Mouse (Mus musculus) limb, embryonic 15.5 days (tissue): ENCODE results near the gene Izumo4. TPM values are rescaled to one million over a fixed set of nuclear protein-coding genes. Genes with fewer than 3 reads are reported as not detected.

Experiments used
- ATAC-seq: fragments of 200-750 bp; cut with Nextera tagmentation; 2 replicates; pipeline ENCODE4 v1.8.0; 2017; ENCODE audit warnings: low read depth, moderate TSS enrichment; ENCODE audit not compliant: insufficient number of reproducible peaks, low FRiP score, low TSS enrichment
- H3K27ac ChIP-seq: fragments of 300-500 bp; sonication (generic); 2 replicates; pipeline ENCODE4 v1.5.1; 2015; ENCODE audit warnings: moderate library complexity, mild to moderate bottlenecking, inconsistent platforms
- H3K27me3 ChIP-seq: fragments of 300-500 bp; sonication (generic); 2 replicates; pipeline ENCODE4 v1.6.1; 2015; ENCODE audit warnings: inconsistent platforms
- H3K36me3 ChIP-seq: fragments of 300-500 bp; sonication (generic); 2 replicates; pipeline ENCODE4 v1.6.1; 2015; ENCODE audit warnings: inconsistent platforms
- H3K4me1 ChIP-seq: fragments of 300-500 bp; sonication (generic); 2 replicates; pipeline ENCODE4 v1.6.1; 2015; ENCODE audit warnings: inconsistent platforms
- H3K4me2 ChIP-seq: fragments of 300-500 bp; sonication (generic); 2 replicates; pipeline ENCODE4 v1.6.1; 2015; ENCODE audit warnings: mild to moderate bottlenecking, inconsistent platforms
- H3K4me3 ChIP-seq: fragments of 300-500 bp; sonication (generic); 2 replicates; pipeline ENCODE4 v1.5.1; 2015; ENCODE audit warnings: mild to moderate bottlenecking, inconsistent platforms
- H3K9ac ChIP-seq: fragments of 300-500 bp; sonication (generic); 2 replicates; pipeline ENCODE4 v1.6.1; 2015; ENCODE audit warnings: inconsistent platforms
- H3K9me3 ChIP-seq: fragments of 300-500 bp; sonication (generic); 2 replicates; pipeline ENCODE4 v1.6.1; 2016; ENCODE audit warnings: inconsistent platforms
- WGBS: fragments of 180-500 bp; shearing (Covaris S2); methylation state at CpG from one replicate; pipeline ENCODE4 v1.1.7; 2015; 5-methylcytosine and 5-hydroxymethylcytosine counted together
- polyA plus RNA-seq: library from polyadenylated mRNA; unstranded; fragments of >200 nt; fragmentation: Nextera tagmentation; extraction: Ambion mirVana; gene quantifications from 2 replicates; pipeline ENCODE4 v1.2.1, GENCODE M21; 2015

Izumo4 gene
- polyA plus RNA-seq, 1 experiment from 2014 or later: 31.0 TPM

DNA sequence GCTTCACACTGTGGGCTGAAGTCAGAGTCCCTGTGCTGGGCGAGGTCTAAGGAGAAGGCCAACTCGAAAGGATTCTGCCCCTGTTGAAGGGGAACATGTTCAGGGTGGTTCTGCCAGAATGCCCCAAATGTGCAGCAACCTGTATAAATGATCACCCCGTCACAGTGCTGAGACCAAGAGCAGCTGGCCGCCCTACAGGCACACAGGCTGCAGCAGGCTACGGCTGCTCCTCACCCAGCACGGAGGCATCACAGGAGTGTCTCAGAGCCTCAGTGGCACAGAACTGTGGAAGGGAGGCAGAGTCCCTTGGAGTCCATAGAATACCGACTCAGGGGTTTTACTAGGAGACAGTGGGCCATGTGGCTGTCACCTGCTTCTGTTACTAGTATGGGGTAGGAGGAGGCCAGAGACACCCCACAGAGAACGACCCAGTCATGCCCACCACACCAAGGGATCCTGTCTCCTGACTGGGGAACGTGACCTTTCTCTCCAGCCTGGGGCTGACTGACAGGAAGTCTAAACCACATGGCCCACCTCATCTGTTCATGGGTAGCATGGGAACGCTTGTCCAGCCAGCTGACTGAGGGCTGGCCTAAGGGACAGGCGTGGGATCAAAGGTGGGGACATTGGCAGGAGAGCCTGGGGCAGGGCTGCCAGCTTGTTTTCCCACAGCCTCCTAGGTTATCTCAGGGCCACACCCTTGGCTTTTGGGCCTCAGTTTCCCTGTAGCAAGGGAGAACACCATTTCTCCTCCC lies 29.9 kb upstream of the Izumo4 start:
- H3K9me3 ChIP-seq: no peaks in the 10 kb centered on the region
- no peaks in the 10 kb centered on the region for H3K27me3 ChIP-seq
- peaks cover 75% of the 10 kb centered on the region for H3K4me1 ChIP-seq
- 63% methylated on average over 11 of the region's 11 CpGs for WGBS
- no peak overlapping the region for H3K4me3 ChIP-seq
- no peak overlapping the region for H3K4me2 ChIP-seq
- no peak overlapping the region for H3K27ac ChIP-seq
- H3K36me3 ChIP-seq: peaks cover 56% of the 10 kb centered on the region
- H3K9ac ChIP-seq: no peak overlapping the region
- ATAC-seq: no peak

DNA sequence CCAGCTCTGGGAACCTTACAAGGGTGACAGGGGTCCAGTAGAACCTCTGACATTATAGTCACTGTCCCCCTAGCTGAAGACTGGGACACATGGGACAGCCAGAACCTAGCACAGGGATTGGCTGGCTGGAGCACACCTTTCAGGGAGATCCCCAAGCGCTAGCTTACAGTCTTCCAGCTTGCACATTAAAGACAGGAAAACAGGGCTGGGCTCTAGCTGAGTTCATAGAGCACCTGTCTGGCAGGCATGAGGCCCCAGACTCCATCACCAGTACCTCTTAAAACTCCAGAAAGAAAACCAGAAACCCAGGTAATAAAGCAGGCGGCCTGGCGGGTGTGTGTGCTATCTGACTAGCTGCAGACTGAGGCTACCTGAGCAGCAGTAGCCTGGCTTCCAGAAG lies 28.3 kb upstream of the Izumo4 start:
- peak overlapping the region; percentile 58 for H3K4me2 ChIP-seq
- peak overlapping the region; percentile 62 for H3K27ac ChIP-seq
- H3K4me3 ChIP-seq: peak overlapping the region; percentile 95
- H3K9me3 ChIP-seq: no peaks in the 10 kb centered on the region
- WGBS: 45% methylated on average over 3 of the region's 3 CpGs
- no peaks in the 10 kb centered on the region for H3K27me3 ChIP-seq
- H3K36me3 ChIP-seq: peaks cover 40% of the 10 kb centered on the region
- H3K4me1 ChIP-seq: peaks cover 82% of the 10 kb centered on the region
- H3K9ac ChIP-seq: peak overlapping the region; percentile 23; the same call in 1 of the 2 replicates
- ATAC-seq: no peak

DNA sequence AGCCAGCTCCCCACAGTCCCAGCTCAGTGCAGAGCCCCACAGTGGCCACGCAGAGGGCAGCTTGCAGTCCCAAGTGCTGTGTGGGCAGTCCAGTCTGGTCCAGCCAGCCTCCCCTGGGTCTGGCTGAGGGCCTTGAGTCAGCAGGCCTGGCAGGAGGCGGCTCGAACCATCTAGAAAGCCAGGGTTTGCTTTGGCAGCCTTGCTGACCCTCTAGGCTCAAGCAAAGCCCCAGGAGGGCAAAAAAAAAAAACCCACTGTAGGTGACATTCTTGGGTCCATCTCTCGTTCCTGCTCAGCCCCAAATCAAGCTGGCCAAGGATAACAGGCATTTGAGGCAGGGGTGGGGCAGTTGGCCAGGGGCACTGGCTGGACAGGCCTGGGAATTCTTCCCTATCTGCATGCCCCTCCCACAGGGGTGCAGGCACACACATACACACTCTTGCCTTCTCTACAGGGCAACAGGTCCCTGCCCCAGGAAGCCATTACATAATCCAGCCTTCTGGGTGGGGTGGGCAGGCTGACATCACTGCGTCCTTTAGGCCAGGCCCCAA lies 27.7 kb upstream of the Izumo4 start:
- Histone ChIP-seq H3K4me3 (peak overlapping the region; percentile 95), H3K4me2 (peak overlapping the region; percentile 58), H3K27ac (peak overlapping the region; percentile 62), H3K4me1 (peaks cover 82% of the 10 kb centered on the region), H3K9me3 (no peaks in the 10 kb centered on the region), H3K36me3 (peaks cover 35% of the 10 kb centered on the region), H3K27me3 (no peaks in the 10 kb centered on the region), H3K9ac (peak overlapping the region; percentile 98; the same call in 1 of the 2 replicates)
- 52% methylated on average over 5 of the region's 5 CpGs for WGBS
- no peak for ATAC-seq

DNA sequence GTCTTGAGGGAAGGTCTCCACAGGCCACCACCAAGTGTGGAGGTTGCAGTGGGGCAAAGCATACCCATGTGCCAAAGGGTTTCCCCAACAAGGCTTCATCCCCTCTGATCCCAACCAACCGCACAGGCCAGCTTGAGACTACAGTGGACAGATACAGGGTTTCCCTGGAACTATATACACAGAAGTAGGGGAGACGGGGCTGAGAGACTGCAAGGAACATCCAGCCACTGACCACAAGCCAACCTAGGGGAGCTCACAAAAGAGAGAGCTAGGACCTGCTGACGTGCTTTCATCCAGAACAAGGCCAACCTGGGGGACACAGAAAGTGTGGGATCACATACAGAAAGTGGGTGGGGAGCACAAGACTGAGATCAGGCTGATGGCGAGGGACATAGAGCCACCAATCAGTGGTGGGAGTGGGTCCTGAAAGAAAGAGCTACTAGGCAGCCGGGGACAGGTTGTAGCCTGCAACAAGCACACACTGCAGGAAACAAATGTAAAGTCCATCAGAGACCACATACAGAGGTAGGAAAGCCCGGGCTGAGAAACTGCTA lies 27.1 kb upstream of the Izumo4 start:
- Histone ChIP-seq H3K9ac (peak overlapping the region; percentile 98), H3K4me2 (peak overlapping the region; percentile 58), H3K27ac (peak overlapping the region; percentile 89), H3K9me3 (no peaks in the 10 kb centered on the region), H3K4me1 (peaks cover 83% of the 10 kb centered on the region), H3K36me3 (peaks cover 28% of the 10 kb centered on the region), H3K4me3 (peak overlapping the region; percentile 95), H3K27me3 (no peaks in the 10 kb centered on the region)
- ATAC-seq: no peak
- 10% methylated on average over 6 of the region's 6 CpGs for WGBS

DNA sequence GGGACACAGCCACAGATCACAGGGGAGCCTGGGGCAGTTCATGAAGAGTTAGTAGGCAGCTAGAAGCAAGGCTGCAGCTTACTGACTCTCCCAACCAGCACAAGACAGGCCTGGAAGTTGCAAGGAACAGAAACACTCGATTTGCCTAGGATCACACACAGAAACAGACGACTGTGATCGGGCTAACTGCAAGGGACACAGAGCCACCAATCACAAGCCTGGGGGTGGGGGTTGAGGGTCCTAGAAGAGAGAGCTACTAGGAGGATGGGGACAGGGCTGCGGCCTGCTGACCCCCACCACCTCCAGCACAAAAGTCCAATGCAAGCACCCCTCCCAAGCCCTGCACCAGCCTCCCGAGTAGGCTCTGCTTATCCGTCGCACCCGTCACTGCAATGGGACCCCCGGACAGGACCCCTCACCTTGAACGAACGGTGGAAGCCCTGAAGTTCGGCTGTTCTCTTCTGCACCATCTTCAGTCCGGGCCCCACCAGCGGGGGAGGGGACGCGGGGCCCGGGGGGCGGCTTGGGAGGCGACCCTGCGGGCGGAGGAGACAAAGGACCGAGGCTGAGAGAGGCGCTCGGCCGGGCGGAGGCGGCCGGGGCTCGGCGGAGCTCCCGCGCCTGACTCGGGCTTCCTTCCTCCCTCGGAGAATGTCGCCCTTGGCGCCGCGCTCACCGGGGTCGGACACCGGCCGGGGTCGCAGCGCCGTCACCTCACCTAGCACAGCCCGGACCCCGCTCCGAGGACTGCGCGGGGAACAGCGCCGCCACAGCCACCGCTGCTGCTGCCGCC lies 26.4 kb upstream of the Izumo4 start:
- Histone ChIP-seq H3K27ac (peak overlapping the region; percentile 89), H3K27me3 (no peaks in the 10 kb centered on the region), H3K9me3 (no peaks in the 10 kb centered on the region), H3K4me1 (peaks cover 78% of the 10 kb centered on the region), H3K36me3 (peaks cover 21% of the 10 kb centered on the region), H3K4me2 (peak overlapping the region; percentile 58), H3K4me3 (peak overlapping the region; percentile 95), H3K9ac (peak overlapping the region; percentile 98)
- no peak for ATAC-seq
- under 1% methylated on average over 34 of the region's 54 CpGs for WGBS

DNA sequence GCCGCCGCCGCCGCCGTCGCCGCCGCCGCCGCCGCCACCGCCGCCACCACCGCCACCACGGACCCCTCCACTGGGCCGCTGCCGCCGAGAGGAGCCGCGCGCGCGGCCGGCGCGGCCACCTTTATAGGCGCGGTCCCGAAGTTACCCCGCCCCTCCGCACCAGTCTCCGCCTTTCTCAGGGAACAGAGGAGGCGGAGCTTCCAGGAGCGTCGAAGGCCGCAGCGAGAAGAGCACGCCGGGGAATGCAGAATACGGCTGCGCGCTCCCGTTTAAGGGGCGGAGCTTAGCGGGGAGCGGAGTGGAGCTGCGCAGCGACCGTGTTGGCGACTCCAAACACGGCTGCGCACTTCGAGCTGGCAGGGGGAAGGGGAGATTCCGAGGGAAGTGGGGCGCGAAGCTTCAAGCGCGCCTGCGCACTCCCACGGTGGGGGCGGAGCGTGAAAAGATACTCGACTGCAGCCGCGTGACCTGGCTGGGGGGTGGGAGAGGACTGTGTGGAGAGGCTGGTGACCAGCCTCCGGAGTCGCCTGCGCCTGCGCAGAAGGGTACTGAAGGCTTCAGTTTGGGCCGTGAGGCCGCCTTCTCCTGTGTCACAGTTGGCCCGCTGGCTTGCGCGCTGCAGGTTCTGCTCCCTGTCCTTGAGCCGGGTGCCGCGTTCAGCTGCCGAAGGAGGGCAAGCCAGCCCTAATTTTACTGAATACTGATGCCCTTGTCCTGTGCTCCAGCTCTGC lies 25.6 kb upstream of the Izumo4 start:
- H3K4me1 ChIP-seq: peaks cover 72% of the 10 kb centered on the region
- peak overlapping the region; percentile 58 for H3K4me2 ChIP-seq
- peak overlapping the region; percentile 95 for H3K4me3 ChIP-seq
- H3K9ac ChIP-seq: peak overlapping the region; percentile 98
- under 1% methylated on average over 72 of the region's 78 CpGs for WGBS
- H3K36me3 ChIP-seq: peaks cover 13% of the 10 kb centered on the region
- H3K27ac ChIP-seq: peak overlapping the region; percentile 98
- ATAC-seq: peak; percentile 94
- H3K9me3 ChIP-seq: no peaks in the 10 kb centered on the region
- H3K27me3 ChIP-seq: no peaks in the 10 kb centered on the region

DNA sequence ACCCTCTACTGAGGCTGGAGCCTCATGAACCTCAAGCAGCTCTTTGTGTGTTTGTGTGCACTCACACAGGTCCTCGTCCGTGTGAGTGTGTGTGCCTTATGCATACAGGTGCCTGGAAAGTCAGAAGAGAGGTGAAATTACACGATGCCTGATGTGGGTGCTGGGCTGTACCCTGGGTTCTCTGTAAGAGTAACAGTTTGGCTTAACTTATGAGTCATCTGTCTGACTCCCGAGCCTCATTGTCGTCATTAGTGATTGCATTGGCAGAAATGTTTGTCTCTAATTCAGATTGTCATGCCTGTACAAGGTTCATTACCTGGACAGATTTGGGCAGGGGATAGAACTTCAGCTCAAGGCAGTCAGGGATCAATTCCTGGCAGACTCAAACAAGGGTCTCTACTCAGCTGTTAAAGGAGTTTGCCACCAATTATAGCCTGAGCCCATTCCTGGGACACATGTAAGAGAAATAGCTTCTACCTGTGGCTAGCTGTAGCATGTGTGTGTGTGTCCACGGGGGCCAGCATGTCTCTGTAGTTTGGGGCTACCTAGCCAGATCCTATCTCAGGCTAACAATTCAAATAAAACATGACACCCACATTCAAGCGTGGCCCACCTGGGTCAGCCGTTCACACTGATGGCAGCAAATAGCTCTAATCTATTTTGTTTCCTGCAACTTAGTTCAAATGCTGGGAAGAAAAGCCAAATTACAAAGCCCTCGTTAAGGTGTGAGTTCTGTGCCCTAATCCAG lies 24.7 kb upstream of the Izumo4 start:
- H3K9ac ChIP-seq: peak overlapping the region; percentile 69
- no peak for ATAC-seq
- H3K4me1 ChIP-seq: peaks cover 63% of the 10 kb centered on the region
- H3K4me2 ChIP-seq: peak overlapping the region; percentile 58
- peak overlapping the region; percentile 98 for H3K27ac ChIP-seq
- peaks cover 4% of the 10 kb centered on the region; the same call in 1 of the 2 replicates for H3K36me3 ChIP-seq
- no peaks in the 10 kb centered on the region for H3K9me3 ChIP-seq
- 18% methylated on average over 9 of the region's 9 CpGs for WGBS
- H3K27me3 ChIP-seq: no peaks in the 10 kb centered on the region
- peak overlapping the region; percentile 95 for H3K4me3 ChIP-seq

DNA sequence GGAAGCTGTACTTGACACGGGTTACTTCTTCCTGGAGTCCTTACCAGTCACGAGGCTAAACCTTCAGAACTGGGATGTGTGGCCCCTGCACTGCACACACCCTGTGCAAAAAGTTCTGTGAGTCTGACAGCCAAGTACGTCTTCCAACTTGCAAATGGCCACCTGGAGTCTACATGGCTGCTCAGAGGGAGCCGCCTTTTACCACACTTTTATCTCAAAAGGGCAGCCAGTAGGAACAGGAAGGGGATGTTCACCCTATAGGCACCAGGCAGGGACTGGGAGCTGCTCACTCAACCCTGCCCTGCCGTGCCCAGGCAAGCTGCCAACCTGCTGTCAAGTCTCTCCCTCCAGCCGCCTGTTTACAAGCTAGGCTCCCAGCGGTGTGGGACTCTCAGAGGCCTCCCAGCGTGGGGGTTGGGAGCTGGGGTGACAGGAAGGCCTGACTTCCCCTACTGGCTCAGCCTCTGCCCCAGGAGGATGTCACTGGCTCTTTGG lies 24.0 kb upstream of the Izumo4 start, which contains the start of gene Mknk2:
Gene Mknk2 (minus strand): TSS at position 171 of the 495 bp plus-strand sequence.
- peak within 1 kb of the TSS; percentile 98 for H3K27ac ChIP-seq
- peak; percentile 5; the same call in 1 of the 2 replicates for ATAC-seq
- no peaks in the 10 kb centered on the region for H3K27me3 ChIP-seq
- H3K4me1 ChIP-seq: peaks cover 56% of the 10 kb centered on the region
- peaks cover 2% of the 10 kb centered on the region; the same call in 1 of the 2 replicates for H3K36me3 ChIP-seq
- H3K9ac ChIP-seq: peak within 1 kb of the TSS; percentile 69
- 9% methylated on average over 8 of the region's 8 CpGs for WGBS
- H3K4me3 ChIP-seq: peak within 1 kb of the TSS; percentile 95
- H3K4me2 ChIP-seq: peak within 1 kb of the TSS; percentile 58
- H3K9me3 ChIP-seq: no peaks in the 10 kb centered on the region

DNA sequence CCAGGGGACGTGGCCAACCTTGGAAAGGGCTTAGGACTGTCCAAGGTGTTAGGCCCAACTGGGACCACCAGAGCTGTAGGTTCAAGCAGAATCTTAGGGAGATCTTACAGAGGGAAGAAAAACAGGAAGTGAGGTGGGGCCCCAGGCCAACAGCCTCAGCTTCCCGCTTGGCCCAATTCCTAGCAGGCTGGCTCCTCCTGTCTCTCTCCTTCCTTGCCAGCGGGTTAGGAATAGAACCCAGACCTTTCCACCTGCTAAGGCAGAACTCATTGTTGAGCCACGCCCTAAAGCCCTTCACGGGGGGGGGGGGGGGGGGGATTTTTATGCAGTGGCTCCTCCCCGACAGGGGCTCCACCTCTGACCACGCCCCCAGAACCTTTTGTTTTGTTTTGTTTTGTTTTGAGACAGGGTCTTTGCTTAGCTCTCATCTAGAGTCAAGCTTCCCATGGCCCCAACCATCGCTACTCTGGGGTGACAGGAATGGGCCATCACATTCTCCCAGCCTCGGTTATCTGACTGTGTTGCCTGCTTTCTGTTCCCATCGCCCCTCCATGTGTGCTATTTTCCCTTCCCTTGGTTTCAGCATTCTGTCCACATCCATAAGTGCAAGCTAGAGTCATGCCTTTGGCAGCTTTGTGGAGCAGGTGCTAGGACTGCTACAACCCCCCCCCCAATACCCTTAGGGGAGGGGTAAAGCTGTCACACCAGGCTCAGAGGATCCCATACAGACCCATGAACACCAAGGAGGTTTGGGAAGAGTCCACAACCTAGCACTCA lies 23.2 kb upstream of the Izumo4 start:
- WGBS: 44% methylated on average over 9 of the region's 10 CpGs
- no peak overlapping the region for H3K4me3 ChIP-seq
- peak overlapping the region; percentile 98 for H3K27ac ChIP-seq
- H3K9me3 ChIP-seq: no peaks in the 10 kb centered on the region
- no peak for ATAC-seq
- peaks cover 6% of the 10 kb centered on the region; the same call in 1 of the 2 replicates for H3K36me3 ChIP-seq
- peaks cover 48% of the 10 kb centered on the region for H3K4me1 ChIP-seq
- no peaks in the 10 kb centered on the region for H3K27me3 ChIP-seq
- H3K9ac ChIP-seq: no peak overlapping the region
- peak overlapping the region; percentile 58 for H3K4me2 ChIP-seq
